Mouse (Mus musculus) left cerebral cortex, postnatal 36 days (tissue): ENCODE data around the gene Cdip1. TPM values are rescaled to one million over a fixed set of nuclear protein-coding genes. Genes with fewer than 3 reads are reported as not detected.
"Not testable (repeated sequence)": the region's sequence is repeated elsewhere in the genome, so short reads cannot be mapped to it uniquely, and the experiment has no call there.

Experiments
- DNase-seq, 2 experiments: peaks; one replicate each; pipeline ENCODE4 v3.0.0; 2021 to 2022; ENCODE audit warnings: low spot score in 2 of 2, mixed read lengths in 1 of 2
- intact Hi-C: fragments of 180-260 bp; cut with DNase I; formaldehyde crosslinking; loops from one replicate; pipeline ENCODE4 v1.15.1; 2025
- total RNA-seq, 2 experiments: library from RNA; stranded (reverse); gene quantifications; 2 replicates each; pipeline ENCODE4 v1.2.3; 2021

Gene Cdip1
- total RNA-seq: 100 to 1,000 TPM; 189 to 197 TPM

DNA sequence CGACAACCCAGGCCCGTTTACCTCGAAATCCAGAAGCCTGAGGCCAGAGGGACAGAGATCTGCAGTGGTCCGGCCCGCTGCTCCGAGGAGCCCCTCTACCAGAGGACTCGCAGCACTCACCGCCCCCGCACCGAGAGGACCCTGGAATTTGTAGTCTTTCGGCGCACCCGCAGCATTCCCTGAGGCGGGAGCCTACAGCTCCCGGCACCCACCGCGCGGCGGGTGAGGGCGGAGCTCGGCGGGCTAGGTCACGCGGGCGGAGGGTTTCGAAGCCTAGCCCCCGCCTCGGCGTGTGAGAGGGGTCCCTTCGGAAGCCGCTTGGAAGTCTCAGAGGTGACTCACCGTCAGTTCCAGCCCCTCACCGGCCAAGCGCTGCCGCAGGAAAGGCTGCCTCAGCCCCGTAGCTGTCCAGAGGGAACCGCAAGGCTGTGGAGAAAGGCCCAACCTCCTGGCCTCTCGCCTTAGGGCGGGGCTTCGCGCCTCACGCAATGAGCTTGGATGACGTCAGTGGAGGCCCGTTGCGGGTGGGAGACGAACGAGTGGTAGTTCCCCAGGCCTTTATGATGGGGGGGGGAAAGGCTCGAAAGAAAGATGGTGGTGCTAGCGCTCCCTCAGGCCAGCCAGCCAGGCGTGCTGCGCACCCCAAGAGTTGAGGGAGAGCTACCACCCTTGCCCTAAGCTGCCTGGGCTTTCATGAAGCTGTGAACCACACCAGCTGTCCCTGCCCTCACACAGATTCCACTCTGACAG, at the start of gene Cdip1:
Gene Cdip1, minus strand, starts transcription at position 483 of the 750 bp plus-strand sequence.
- peak; percentile 97 to 98 for DNase-seq
- intact Hi-C loops: loop anchor here (5.0 kb wide), 2 partner anchors 73 to 108 kb away; partner anchors contain the start of gene Nmral1

DNA sequence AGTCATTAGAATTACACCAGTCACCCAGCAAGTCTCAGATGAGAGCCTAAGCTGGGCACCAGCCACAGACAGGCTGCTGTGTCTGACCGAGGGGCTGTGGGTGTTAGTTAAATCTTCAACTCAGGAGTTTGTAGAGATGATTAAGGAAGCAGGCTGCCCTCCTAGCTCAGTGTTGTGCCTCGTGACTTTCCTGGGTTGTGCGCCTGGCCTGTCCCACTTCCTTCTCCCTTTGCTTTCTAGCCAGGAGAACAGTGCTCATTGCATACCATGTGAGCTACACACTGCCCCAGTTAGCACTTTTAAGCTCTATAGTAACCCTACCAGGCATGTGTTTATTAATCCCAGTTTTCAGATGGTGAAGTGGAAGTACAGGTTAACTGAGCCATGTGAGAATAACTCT, 49.5 kb upstream of the Cdip1 start:
- intact Hi-C loops: no loop called here
- no peak for DNase-seq

DNA sequence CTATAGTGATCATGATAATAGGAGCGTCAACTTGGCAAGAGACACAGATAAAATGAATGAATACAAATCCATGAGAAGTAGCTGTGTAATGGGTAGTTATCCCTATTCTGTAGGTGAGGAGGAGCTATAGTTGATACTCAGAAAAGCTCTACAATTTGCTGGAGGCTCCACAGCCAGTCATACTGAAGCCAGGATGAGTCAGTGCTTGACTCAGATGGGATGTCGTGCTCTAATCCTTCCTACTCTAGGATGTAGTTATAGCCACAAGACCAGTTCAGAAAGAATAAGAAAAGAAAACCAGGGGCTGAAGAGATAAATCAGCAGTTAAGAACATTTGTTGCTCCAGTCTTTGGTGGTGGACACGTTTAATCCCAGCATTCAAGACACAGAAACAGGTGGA, 47.5 kb upstream of the Cdip1 start:
- no peak for DNase-seq
- intact Hi-C loops: no loop called here

DNA sequence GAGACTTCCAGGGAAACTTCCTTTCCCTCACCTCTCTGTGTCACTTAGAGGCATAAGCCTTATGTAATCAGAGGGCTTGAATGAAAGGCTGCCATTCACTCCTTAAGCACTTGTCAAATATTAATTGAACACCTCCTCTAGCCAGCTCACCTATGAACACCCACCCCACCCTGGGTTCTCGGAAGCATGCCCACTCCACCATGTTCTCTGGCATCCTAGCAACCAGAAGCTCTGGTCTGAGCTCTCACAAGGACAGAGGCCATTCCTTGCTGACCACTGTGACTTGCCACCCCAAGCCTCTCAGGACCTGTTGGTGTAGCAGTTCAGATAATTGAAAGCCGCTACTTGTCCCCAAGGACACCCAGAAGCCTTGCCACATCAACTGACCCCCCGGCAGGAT, 45.1 kb upstream of the Cdip1 start, which contains the start of gene 4930562C15Rik:
Gene 4930562C15Rik, plus strand, starts transcription at position 226 of the 400 bp plus-strand sequence.
- no peak for DNase-seq
- intact Hi-C loops: no loop called here

DNA sequence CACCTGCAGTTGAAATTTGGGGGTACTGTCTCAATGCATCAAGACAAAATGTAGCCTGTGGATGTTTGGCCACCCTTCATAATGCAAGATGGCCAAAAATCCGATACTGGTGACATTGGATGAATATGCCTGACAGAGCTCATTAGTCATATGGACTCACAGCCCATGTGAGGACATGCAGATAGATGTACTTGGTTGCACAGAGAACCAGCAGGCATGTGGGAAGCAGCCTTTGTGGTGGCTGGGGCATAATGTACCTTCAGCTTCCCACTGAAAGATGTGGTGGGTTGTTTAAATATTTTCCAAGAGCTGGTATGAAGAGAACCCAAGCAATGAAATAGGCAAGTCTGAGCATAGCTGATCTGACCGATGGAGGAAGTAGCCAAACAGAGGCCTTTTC, 43.8 kb upstream of the Cdip1 start:
- intact Hi-C loops: no loop called here
- DNase-seq: peak in 1 of 2 experiments; percentile 22

GRCm38 (mm10) chr16:4831650-4832419, 41.7 kb upstream of the Cdip1 start:
- intact Hi-C loops: no loop called here
- peak; percentile 32 to 43 for DNase-seq

DNA sequence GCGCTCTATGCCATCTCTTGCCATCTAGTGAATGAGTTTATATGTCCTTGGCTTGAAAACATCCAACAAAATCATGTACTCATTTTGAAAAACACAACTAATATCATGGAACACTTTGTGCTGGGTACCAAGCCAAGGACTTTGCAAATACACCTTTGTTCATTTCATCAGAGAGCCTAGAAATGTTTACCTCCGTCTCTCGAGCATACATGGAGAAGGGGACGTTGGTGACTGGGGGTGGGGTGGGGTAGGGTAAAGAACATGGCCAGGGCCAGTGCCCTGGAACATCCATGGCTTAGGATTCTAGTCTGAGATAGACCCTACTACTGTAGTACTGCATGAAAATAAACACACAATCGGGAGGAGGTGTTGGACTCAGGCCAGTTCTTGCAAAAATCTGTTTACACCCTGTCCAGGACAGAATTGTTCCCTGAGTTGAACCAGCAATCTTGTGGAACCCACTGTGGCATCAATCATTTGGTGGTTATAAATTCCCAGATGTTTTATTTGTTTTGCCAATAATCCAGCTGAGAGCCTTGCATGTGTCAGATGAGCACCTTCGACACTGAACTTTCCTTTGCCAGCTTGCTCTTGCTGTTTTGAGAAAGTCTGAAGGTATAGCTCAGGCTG, 39.3 kb upstream of the Cdip1 start:
- DNase-seq: no peak
- intact Hi-C loops: no loop called here

DNA sequence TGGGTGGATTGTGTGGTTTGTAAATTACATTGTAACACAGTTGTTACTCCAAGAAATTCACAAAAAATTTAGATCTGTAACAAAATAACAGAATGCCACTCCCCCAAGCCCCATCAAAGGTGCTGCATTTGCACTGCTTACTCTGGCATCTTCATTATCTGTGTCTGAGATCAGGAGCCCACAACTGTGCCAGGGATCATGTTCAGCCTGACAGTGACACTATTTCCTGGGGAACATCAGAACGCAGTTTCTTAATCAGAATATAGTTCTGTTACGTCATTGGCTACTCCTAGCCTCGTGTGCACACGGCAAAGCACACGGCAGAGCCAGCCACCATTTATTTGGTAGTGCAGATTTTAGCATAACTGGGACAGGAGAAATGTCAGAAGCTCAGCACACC, 37.5 kb upstream of the Cdip1 start:
- intact Hi-C loops: no loop called here
- no peak for DNase-seq

DNA sequence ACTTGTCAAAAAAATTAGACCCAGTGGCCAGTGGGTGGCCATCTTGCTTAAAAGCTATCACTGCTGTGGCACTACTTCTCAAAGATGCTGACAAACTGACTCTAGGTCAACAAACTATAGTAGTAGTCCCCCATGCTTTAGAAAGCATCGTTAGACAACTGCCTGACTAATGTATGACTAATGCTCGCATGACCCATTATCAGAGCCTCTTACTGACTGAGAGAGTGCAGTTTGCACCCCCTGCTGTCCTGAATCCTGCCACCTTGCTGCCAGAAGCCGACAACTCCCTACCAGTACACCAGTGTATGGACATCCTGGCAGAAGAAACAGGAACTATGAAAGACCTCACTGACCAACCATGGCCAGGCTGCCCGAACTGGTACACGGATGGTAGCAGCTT, 34.4 kb upstream of the Cdip1 start:
- intact Hi-C loops, DNase-seq: not testable (repeated sequence)

GRCm38 (mm10) chr16:4818349-4818748, 28.3 kb upstream of the Cdip1 start:
- intact Hi-C loops: no loop called here
- DNase-seq: no peak

- no peak for DNase-seq
- intact Hi-C loops: no loop called here
Measured at GRCm38 (mm10) chr16:4796631-4797030, 6.5 kb upstream of the Cdip1 start.

DNA sequence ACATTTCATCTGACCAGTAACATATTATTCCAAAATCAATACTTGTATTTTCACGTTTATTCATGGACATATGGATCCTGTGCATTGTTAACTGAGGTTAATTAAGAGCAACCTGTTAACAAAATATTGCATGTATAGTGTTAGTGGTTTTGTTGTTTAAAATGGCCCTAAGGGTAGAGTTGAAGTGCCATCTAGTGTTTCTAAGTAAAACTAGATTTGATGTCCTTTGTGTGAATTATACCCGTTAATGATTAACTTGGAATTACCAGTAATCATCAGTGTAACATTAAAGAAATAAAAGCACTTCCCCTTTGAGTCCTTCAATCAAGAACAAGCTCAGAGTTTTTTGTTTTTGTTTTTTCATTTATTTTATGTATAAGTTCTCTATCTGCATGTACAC, 1.2 kb upstream of the Cdip1 start:
- no peak for DNase-seq
- intact Hi-C loops: no loop called here

- no peak for DNase-seq
- intact Hi-C loops: loop anchor here (5.0 kb wide), 2 partner anchors 72 to 107 kb away; partner anchors contain the start of gene Nmral1
Measured at GRCm38 (mm10) chr16:4789311-4789768, 752 bp downstream of the Cdip1 start.

GRCm38 (mm10) chr16:4788176-4788575, 1.9 kb downstream of the Cdip1 start:
- intact Hi-C loops: loop anchor here (5.0 kb wide), 2 partner anchors 71 to 106 kb away; partner anchors contain the start of gene Nmral1
- no peak for DNase-seq

DNA sequence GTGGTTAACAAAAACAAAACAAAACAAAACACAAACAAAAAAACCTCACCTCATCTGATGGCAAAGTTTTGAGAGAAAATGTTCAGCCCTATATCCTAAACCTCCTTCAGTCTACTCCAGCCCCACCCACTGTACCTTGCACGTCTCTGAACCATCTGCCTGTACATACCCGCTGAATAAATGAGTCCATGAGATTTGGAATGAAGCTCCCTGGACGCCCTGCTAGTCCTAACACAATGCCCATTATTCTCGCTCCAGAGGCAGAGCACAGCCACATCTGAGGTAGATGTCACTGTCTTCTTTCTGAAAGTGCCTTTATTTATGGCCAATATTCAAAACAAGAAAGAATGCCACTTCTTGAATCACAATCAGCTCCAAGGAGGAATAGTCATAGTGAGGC, 4.4 kb downstream of the Cdip1 start:
- intact Hi-C loops: loop anchor here (5.0 kb wide), 2 partner anchors 68 to 103 kb away; partner anchors contain the start of gene Nmral1
- DNase-seq: no peak

DNA sequence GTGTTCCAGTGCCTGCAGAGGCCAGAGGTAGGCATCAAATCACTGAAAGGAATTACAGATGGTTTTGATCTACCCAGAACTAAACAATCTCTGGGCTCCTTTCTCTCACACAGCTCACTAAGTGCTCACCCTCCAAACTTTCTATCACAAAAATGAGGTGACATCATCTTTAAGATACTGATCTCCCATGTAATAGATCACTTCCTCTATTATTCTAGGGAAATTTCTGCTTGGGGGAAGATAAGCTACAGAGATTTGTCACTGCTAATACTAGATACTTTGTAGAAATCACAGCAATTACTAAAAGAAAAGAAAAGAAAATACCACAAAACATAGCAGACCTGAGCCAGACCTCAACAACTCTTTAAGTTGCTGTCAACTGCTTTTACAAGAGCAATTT, 7.6 kb downstream of the Cdip1 start:
- no peak for DNase-seq
- intact Hi-C loops: no loop called here

DNA sequence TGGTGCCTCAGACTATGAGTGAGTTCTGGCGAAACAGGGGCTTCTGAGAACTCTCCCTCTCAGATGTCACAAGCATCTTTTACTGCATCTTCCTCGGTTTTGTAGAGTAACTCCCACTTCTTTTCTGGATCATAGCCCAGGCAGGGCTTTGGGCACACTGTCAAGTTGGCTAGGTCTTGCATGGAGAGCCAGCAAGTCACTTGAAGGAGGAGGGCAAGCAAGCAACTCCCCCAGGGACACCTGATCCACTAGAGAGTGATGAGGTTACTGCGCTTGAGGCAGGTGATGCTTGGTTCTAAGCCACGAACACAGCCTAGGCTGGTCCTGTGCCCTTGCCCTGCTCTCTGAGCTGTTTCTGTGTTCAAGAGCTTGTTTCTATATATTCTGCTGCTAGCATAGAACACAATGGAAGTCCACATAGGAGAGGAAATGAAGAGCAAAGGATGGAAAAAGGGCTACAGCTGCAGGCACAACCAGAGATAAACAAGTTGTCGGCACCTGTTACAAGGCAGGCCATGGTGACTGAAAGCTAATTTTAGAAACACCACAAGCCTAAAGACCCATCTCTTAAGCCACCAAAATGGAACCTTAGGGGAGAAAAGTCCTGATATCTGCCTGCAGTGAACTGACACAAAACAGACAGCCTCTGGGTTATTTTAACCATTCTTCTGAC, 8.4 kb downstream of the Cdip1 start:
- peak; percentile 69 to 79 for DNase-seq
- intact Hi-C loops: no loop called here

DNA sequence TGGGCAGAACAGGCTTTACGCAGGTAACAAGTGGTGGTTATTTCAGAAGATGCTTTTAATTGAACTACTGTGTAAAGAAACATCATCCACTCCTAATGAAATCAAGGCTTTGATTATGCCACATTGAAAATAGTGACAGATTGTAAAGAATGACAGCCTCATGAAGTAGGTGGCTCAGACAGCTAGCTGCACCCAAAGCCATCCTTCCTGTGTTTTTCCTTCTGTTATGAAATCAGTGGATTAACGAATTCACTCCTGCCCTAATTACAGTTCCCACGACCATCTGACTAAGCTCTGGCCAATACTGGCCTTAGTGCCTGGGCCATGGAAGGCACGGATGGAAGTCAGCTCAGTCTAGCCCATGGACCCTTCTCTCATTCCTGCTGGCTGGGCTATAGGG, 11.2 kb downstream of the Cdip1 start:
- no peak for DNase-seq
- intact Hi-C loops: no loop called here

DNA sequence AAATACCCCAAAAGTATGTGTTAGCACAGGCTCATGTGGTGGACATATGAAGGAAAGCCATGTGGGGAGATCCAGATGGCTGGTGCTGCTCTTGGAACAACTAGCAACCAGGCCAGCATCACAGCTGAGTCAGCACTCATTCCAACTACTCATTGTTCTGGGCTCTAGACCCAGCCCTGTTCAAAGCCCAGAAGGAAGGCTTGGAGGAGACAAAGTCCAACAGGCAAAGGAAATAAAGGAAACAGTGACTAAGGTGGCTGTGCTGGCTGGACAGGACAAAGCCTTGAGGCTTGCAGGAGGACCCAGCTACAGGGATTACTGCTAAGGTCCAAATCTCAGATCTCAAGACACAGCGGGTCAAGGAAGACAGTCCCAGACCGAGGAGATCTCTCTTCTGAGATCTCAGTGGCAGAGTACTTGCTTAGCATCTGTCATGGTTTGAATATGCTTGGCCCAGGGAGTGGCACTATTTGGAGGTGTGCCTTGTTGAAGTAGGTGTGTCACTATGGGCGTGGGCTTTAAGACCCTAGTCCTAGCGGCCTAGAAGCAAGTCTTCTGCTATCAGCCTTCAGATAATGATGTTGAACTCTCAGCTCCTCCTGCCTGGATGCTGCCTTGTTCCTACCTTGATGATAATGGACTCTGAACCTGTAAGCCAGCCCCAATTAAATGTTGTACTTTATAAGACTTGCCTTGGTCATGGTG, 12.0 kb downstream of the Cdip1 start:
- DNase-seq: no peak
- intact Hi-C loops: no loop called here
